Mouse (Mus musculus): ENCODE measurements at regions not wholly inside any gene's neighbourhood (a gene's known extent, or its start where the extent isn't known, plus 50 kb on each side); places are given as distances from the start of the nearest gene placed in this dataset.

- peak; percentile 77 for DNase-seq
These were observed 281.2 kb upstream of the Id2 start for GRCm38 (mm10) chr12:25378036-25378645.

- peak; percentile 58 for DNase-seq
These were observed 279.5 kb upstream of the Id2 start for GRCm38 (mm10) chr12:25376451-25376850.

GRCm38 (mm10) chr12:25367541-25367940 is 270.6 kb upstream of the Id2 start:
- DNase-seq, result no peak

GRCm38 (mm10) chr12:25365600-25366267 is 268.8 kb upstream of the Id2 start:
- no peak for DNase-seq

- DNase-seq, result peak; percentile 88
These were observed 268.1 kb upstream of the Id2 start for GRCm38 (mm10) chr12:25364966-25365568.

- DNase-seq, result peak; percentile 92
These were observed 266.9 kb upstream of the Id2 start for GRCm38 (mm10) chr12:25363839-25364238.

- DNase-seq, result peak; percentile 91
These were observed 266.4 kb upstream of the Id2 start for GRCm38 (mm10) chr12:25363341-25363740.

- DNase-seq, result no peak
These were observed 265.8 kb upstream of the Id2 start for GRCm38 (mm10) chr12:25362771-25363170.

GRCm38 (mm10) chr12:25360726-25361125 is 263.8 kb upstream of the Id2 start:
- no peak for DNase-seq

GRCm38 (mm10) chr12:25359931-25360330 is 263.0 kb upstream of the Id2 start:
- no peak for DNase-seq

- DNase-seq, result no peak
These were observed 262.0 kb upstream of the Id2 start for GRCm38 (mm10) chr12:25358846-25359525.

- no peak for DNase-seq
These were observed 259.8 kb upstream of the Id2 start for GRCm38 (mm10) chr12:25356774-25357173.

GRCm38 (mm10) chr12:25355217-25355616 is 258.3 kb upstream of the Id2 start:
- DNase-seq, result no peak

- DNase-seq, result no peak
These were observed 256.5 kb upstream of the Id2 start for GRCm38 (mm10) chr12:25353402-25353896.

GRCm38 (mm10) chr12:25352160-25352559 is 255.2 kb upstream of the Id2 start:
- DNase-seq, result no peak

- no peak for DNase-seq
These were observed 247.4 kb upstream of the Id2 start for GRCm38 (mm10) chr12:25344354-25344753.

GRCm38 (mm10) chr12:25338771-25339170 is 241.8 kb upstream of the Id2 start:
- DNase-seq, result no peak

- DNase-seq, result no peak
These were observed 239.0 kb upstream of the Id2 start for GRCm38 (mm10) chr12:25335930-25336329.

GRCm38 (mm10) chr12:25335069-25335468 is 238.1 kb upstream of the Id2 start:
- no peak for DNase-seq

GRCm38 (mm10) chr12:25332384-25333035 is 235.6 kb upstream of the Id2 start:
- DNase-seq, result no peak

- DNase-seq, result peak; percentile 98
These were observed 233.2 kb upstream of the Id2 start for GRCm38 (mm10) chr12:25330004-25330708.

- no peak for DNase-seq
These were observed 229.0 kb upstream of the Id2 start for GRCm38 (mm10) chr12:25325901-25326300.

Data from heart, adult 11 months (tissue).